Mouse (Mus musculus): Measurements from ENCODE around the gene Mfsd7a.
"Not testable (repeated sequence)": the region's sequence is repeated elsewhere in the genome, so short reads cannot be mapped to it uniquely, and the experiment has no call there.

Mfsd7a gene

DNA sequence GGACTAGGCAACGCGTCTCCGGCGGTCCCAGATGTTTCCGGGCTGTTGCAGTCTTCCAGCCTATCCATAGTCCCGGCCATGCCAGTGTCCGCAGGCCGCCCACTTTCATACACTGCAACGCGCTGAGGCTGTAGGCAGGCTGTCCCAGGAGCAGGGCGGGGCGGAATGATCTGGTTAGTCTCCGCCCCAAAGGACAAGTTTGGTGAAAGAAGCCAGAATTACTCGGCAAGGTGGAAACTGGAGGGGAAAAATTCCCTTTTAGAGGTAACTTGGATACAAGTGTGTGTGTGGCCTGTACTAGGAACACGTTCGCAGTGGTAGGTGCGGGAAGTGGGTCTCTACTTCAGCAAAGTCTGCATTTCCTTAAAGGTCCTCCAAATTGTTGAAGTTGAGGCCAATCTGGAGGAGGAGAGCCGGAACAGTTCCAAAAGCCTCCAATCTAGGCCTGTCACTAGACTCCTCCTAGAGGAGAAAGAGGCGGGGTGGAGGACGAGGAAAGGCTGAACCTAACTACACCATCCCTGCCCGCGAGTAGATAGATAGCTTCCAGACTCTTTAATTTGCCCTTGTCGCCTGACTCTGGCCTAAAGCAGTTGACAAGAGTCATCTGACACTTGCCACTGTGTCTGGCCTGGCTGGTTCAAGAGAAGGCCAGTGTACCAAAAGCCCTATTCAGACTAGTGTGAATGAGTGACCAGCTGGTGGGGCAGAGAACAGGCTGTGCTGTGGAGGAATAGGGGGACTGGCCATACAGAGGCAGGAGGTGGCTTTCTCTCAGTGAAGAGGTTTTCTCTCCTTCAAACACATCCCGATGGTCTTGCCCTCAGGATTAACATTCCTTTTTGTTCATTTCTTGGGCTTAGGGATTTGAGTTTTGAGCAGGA lies at the start of gene Mfsd7a:
Gene Mfsd7a, minus strand, starts transcription at position 107 of the 884 bp plus-strand sequence.
- no peak for DNase-seq

DNA sequence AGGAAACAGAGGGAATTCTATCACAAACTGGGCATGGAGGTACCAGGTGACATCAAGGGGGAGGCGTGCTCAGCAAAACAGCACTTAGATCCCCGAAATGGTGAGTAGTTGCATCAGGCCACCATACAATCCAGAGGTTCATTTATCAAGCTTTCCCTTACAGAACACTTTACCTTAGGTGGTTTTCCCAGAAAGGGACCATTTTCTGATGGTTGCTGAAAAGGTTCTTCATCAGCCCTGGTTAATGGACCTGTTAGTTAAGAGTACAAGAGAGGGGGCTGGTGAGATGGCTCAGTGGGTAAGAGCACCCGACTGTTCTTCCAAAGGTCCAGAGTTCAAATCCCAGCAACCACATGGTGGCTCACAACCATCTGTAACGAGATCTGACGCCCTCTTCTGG lies 37.5 kb upstream of the Mfsd7a start:
- not testable (repeated sequence) for DNase-seq

- DNase-seq = peak; percentile 32
Measured at GRCm38 (mm10) chr5:108485239-108485638, 36.5 kb upstream of the Mfsd7a start.

DNA sequence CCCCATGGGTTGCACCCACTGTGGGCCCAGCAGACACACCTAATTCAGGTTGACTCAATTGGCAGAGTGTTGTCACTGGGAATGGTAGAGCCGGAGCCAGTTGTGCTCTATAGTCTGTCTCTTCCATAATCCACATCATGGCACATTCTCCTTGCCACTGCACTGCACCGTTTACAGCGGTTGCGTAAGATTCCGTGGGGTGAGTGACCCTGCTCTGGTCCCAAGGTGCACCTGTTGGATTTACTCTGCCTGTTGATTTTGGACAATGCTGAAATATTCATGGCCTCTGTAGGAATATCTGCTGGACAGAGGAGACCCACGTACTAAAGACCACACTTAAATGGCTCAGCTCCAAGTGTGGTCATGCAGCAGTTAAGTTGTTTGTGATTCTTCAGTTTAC lies 34.3 kb upstream of the Mfsd7a start:
- DNase-seq = no peak

- DNase-seq = no peak
Measured at GRCm38 (mm10) chr5:108475977-108476376, 27.3 kb upstream of the Mfsd7a start.

DNA sequence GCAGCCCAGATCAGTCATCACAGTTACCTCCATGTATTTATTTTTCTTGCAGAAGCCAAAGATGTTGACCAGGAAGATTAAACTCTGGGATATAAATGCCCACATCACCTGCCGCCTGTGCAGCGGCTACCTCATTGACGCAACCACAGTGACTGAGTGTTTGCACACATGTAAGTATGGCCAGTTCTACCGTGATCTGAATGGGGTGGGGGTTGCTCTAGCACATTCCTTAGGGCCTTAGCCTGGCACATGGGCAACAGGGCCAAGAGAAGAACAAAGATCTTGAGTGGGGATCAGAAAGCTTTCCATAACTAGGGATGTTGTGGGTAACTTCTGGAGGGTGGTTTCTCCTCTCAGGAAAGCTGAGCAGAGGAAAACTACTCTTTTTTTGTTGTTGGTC lies 25.0 kb upstream of the Mfsd7a start:
- no peak for DNase-seq

DNA sequence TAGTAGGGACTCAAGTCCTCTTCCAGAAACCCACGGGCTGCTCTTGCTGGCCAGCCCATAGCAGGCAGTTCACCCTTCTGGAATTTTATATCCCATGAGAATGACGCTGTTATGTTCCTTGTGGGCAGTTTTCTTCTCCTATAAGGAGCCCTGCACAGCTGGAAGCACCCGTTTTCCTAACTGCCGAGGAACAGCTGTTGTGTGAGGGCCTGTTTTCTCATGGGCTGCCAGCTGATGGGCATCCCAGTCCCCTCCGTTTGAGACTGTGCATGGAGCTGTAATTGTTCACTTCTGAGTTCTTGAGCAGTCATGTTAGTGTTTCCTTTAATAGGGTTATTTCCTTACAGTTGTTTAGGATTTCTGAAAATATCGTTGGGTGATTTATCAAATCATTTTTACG lies 20.9 kb upstream of the Mfsd7a start:
- no peak for DNase-seq

DNA sequence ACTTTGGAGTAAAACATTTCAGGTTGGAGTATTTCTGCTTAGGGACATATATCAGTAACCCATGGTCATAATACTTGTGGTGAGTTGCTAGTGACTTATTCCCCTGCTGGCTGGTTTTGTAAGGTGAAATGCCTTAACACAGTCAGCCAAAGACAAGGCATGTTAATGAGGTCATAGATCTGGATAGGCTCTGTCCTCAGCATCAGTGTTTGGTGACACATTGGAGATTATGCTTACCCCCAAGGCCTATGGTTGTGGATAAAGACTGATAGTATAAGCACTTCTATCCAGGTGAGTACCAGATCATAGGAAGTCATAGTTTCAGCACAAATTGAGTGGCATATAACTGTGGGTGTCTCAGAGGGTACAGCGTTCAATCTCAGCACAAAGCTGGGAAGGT lies 18.0 kb upstream of the Mfsd7a start:
- DNase-seq = no peak

- no peak for DNase-seq
Measured at GRCm38 (mm10) chr5:108465131-108465891, 16.6 kb upstream of the Mfsd7a start.

GRCm38 (mm10) chr5:108462446-108462845 lies 13.8 kb upstream of the Mfsd7a start:
- peak; percentile 25 for DNase-seq

- DNase-seq = peak; percentile 100
Measured at GRCm38 (mm10) chr5:108461082-108462065, 12.7 kb upstream of the Mfsd7a start, which contains the start of gene Pcgf3. TSS of gene Pcgf3 (plus strand) at chr5:108461232.

- peak; percentile 25 for DNase-seq
Measured at GRCm38 (mm10) chr5:108460461-108460860, 11.8 kb upstream of the Mfsd7a start.

DNA sequence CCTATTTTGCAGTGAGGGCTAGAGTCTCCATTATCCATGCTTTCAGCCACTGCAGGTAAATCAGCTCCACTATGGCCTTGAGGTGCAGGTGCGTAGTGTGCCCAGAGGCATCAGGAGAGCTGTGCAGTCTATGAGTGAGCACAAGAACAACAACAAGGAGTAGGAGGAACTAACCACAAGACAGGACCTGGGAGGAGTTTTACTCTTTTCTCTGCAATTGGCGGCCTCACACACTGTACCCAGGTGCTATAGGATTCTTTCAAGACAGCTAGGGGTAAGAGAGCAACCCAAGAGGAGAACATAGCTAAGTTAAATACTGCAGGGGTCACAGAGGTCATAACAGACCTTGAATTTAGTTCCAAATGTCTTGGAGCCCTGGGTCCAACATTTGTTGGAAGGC lies 10.0 kb upstream of the Mfsd7a start:
- peak; percentile 63 for DNase-seq

DNA sequence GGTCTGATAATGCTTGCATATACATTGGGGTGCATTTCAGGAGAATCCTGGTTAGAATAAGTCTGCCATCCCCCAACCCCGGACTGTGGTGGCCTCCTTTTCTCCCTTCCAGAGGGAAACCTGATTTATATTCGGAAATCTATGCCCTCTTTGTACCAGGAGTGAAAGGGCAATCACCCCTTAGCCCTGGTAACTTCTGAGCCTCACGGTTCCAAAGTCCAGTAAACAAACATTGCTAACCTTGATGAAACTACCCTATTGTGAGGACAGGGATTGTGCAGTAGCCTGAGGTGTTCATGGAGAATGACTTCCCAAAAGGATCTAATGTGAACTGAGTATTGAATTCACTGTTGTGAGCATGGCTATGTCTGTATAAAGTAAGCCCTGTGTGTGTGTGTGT lies 5.4 kb upstream of the Mfsd7a start:
- no peak for DNase-seq

DNA sequence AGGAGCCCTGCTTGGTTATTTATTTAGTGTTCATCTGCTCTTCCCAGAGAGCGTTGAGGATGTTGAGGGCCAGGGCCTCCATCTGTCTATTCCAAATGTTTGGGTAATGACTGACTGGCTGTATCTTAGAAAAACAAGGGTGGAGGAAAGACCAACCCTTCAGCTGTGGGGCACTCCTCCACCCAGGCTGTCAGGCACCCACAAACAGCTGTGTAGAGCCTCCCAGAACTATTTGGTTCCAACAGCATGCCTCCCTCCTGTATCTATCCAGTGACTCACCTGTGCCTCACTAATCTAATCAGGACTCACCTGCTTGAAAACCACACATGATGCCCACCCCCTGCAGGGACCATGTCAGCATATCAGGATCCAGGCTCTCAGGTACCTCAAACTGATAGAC lies 3.7 kb upstream of the Mfsd7a start:
- DNase-seq = no peak

- no peak for DNase-seq
Measured at GRCm38 (mm10) chr5:108451611-108452010, 2.9 kb upstream of the Mfsd7a start.

DNA sequence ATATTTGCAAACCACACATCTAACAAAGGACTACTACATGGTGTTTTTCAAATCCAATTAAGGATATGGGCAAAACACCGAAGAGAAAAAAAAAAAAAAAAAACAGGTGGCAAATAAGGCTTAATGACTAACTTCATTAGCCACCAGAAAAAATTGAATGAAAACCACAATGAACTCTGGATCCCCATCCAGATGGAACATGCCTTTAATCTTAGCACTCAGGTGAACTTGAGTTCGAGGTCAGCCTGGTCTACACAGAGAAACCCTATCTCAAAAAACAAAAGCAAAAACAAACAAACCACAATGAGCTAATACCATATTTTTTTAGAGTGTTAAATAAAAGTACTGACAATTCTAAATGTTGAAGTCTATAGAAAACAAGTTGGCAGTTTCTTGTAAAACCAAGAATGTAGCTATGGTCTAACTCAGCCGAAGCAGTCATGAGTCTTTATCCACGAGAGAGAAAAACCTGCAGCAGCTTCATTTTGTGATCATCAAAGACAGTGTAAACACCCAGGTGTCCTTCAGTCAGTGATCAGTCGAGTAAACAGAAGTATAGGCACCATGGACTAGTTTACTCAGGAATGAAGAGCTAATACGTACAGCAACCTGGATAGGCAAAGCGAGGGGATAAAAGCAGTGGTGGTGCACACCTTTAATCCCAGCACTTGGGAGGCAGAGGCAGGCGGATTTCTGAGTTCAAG lies 2.3 kb upstream of the Mfsd7a start:
- DNase-seq = no peak

DNA sequence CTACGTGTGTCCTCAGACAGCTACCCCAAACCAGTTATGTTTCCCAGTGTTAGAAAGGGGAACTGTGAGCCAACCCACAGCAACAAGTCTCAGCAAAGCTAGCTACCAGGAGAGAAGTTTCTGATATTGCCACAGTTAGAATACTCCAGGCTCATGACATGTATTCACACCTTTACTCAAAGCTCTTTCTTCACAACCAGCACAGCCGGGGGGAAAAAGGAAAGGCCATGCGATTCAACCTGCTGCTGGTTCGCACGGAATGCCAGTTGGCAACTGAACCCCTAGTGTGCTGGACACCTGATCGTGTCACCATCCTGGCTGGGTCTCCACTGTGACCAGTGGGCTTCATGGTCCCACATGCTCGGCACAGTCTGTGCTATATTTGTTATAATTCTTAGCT lies 834 bp downstream of the Mfsd7a start:
- DNase-seq = no peak

- DNase-seq = no peak
Measured at GRCm38 (mm10) chr5:108446973-108447372, 1.7 kb downstream of the Mfsd7a start.

- DNase-seq = no peak
Measured at GRCm38 (mm10) chr5:108436101-108436500, 12.6 kb downstream of the Mfsd7a start.

- DNase-seq = peak; percentile 95
Measured at GRCm38 (mm10) chr5:108433804-108434587, 14.7 kb downstream of the Mfsd7a start, which contains the start of gene Atp5k. TSS of gene Atp5k (minus strand) at chr5:108434448.

All from thymus, postnatal 14 days (tissue).